In genomic region chr9:67559603-67560002, GRCm38 (mm10) we compare ENCODE assay signal across 8 mouse cellular contexts. TPM values are rescaled to one million over a fixed set of nuclear protein-coding genes. Genes with fewer than 3 reads are reported as not detected.
DNase-seq lines count a peak whose midpoint lies in the region; ATAC-seq and TF ChIP-seq lines count a peak whose summit lies in the region.

Gene Tln2, minus strand, starts transcription at chr9:67559703.

- H3K4me2 ChIP-seq in intestine, embryonic 16.5 days (ENCODE audit: low read depth, low read length) = no peak within 1 kb of the TSS
- H3K4me2 ChIP-seq in neural tube, embryonic 14.5 days (ENCODE audit: low read depth, low read length) = no peak within 1 kb of the TSS

- DNase-seq in testis, postnatal 10 days (ENCODE audit: low spot score) = no peak
- no peak for DNase-seq in gastrocnemius, postnatal 14 days
- no peak for DNase-seq in spleen, adult 18-20 months
- no peak for DNase-seq in kidney, postnatal 4 days
- no peak for DNase-seq in right cerebral cortex, postnatal 25 days

- H3K36me3 ChIP-seq in testis, adult 2 months (ENCODE audit: control insufficient read depth, insufficient read depth, low read length) = no peaks in the 10 kb centered on the region
- H3K36me3 ChIP-seq in intestine, embryonic 16.5 days (ENCODE audit: control insufficient read depth, insufficient read depth, low read length) = no peaks in the 10 kb centered on the region
- no peaks in the 10 kb centered on the region; the same call in 1 of the 2 replicates for H3K36me3 ChIP-seq in neural tube, embryonic 14.5 days (ENCODE audit: control insufficient read depth, insufficient read depth, low read length)

- no peak within 1 kb of the TSS for H3K9ac ChIP-seq in intestine, embryonic 16.5 days (ENCODE audit: low read depth, low read length)
- H3K9ac ChIP-seq in neural tube, embryonic 14.5 days (replicated peaks; ENCODE audit: low read depth, low read length) = no peak within 1 kb of the TSS

- WGBS in intestine, embryonic 16.5 days = 94% methylated on average over 4 of the region's 4 CpGs
- WGBS in neural tube, embryonic 14.5 days = 95% methylated on average over 4 of the region's 4 CpGs

- no peaks in the 10 kb centered on the region for H3K9me3 ChIP-seq in intestine, embryonic 16.5 days (ENCODE audit: control insufficient read depth, low read length)
- no peaks in the 10 kb centered on the region for H3K9me3 ChIP-seq in neural tube, embryonic 14.5 days (ENCODE audit: control insufficient read depth, low read length)

- H3K27ac ChIP-seq in testis, adult 2 months (ENCODE audit: control insufficient read depth, insufficient read depth, low read depth, low read length) = no peak within 1 kb of the TSS
- no peak within 1 kb of the TSS for H3K27ac ChIP-seq in intestine, embryonic 16.5 days (ENCODE audit: low read length)
- H3K27ac ChIP-seq in neural tube, embryonic 14.5 days (ENCODE audit: low read depth, low read length) = no peak within 1 kb of the TSS

- ATAC-seq in intestine, embryonic 16.5 days = no peak
- no peak for ATAC-seq in neural tube, embryonic 14.5 days (ENCODE audit: low read depth)

- no peak for TF ChIP-seq POLR2A in testis, adult 2 months (IDR thresholded peaks at IDR 0.05; ENCODE audit: control insufficient read depth, low read depth, low read length)

- TF ChIP-seq CTCF in testis, adult 2 months (IDR thresholded peaks at IDR 0.05; ENCODE audit: control insufficient read depth, insufficient read depth, insufficient replicate concordance, low read depth, low read length) = no peak

- intact Hi-C loops in gastrocnemius, postnatal 14 days (cut with DNase I; ENCODE audit: low total_unique reads) = no loop called here

- no peaks in the 10 kb centered on the region for H3K4me1 ChIP-seq in testis, adult 2 months (ENCODE audit: control insufficient read depth, insufficient read depth, low read length)
- H3K4me1 ChIP-seq in intestine, embryonic 16.5 days (ENCODE audit: control insufficient read depth, insufficient read depth, low read length) = no peaks in the 10 kb centered on the region
- no peaks in the 10 kb centered on the region for H3K4me1 ChIP-seq in neural tube, embryonic 14.5 days (ENCODE audit: control insufficient read depth, insufficient read depth, low read length)

- no peaks in the 10 kb centered on the region for H3K27me3 ChIP-seq in testis, adult 2 months (ENCODE audit: control insufficient read depth, insufficient read depth, low read length)
- no peaks in the 10 kb centered on the region for H3K27me3 ChIP-seq in intestine, embryonic 16.5 days (replicated peaks; ENCODE audit: control insufficient read depth, insufficient read depth, low read length)
- H3K27me3 ChIP-seq in neural tube, embryonic 14.5 days (ENCODE audit: control insufficient read depth, insufficient read depth, low read length) = no peaks in the 10 kb centered on the region

- H3K4me3 ChIP-seq in testis, adult 2 months (ENCODE audit: control insufficient read depth, low read depth, low read length) = no peak within 1 kb of the TSS
- no peak within 1 kb of the TSS for H3K4me3 ChIP-seq in intestine, embryonic 16.5 days (ENCODE audit: low read length)
- H3K4me3 ChIP-seq in neural tube, embryonic 14.5 days (ENCODE audit: low read depth, low read length) = no peak within 1 kb of the TSS

RNA-seq across cellular contexts. Expression of gene Tln2, which starts in this region (rescaled TPM):
- polyA plus RNA-seq in testis, adult 2 months (2012; rRNA removed) = 89.6 and 108 TPM in 2 replicates
- total RNA-seq in gastrocnemius, postnatal 14 days (2021) = 100 to 1,000 TPM; 101 to 103 TPM
- polyA plus RNA-seq in intestine, embryonic 16.5 days (2015; fragmentation: Nextera tagmentation; extraction: Ambion mirVana) = 19.7 and 19.8 TPM in 2 replicates
- 52.5 and 66.6 TPM in 2 replicates for polyA plus RNA-seq in neural tube, embryonic 14.5 days (2014; fragmentation: Nextera tagmentation; extraction: Ambion mirVana)
